Mouse (Mus musculus): Measurements from ENCODE around the gene Camta1.

Gene Camta1

GRCm38 (mm10) chr4:150963711-150964110 is 898.0 kb downstream of the Camta1 start:
- DNase-seq, result no peak

- DNase-seq, result no peak
Observed at GRCm38 (mm10) chr4:150962231-150962630, 899.4 kb downstream of the Camta1 start.

GRCm38 (mm10) chr4:150958536-150958935 is 903.1 kb downstream of the Camta1 start:
- no peak for DNase-seq

- no peak for DNase-seq
Observed at GRCm38 (mm10) chr4:150957106-150957458, 904.6 kb downstream of the Camta1 start.

DNA sequence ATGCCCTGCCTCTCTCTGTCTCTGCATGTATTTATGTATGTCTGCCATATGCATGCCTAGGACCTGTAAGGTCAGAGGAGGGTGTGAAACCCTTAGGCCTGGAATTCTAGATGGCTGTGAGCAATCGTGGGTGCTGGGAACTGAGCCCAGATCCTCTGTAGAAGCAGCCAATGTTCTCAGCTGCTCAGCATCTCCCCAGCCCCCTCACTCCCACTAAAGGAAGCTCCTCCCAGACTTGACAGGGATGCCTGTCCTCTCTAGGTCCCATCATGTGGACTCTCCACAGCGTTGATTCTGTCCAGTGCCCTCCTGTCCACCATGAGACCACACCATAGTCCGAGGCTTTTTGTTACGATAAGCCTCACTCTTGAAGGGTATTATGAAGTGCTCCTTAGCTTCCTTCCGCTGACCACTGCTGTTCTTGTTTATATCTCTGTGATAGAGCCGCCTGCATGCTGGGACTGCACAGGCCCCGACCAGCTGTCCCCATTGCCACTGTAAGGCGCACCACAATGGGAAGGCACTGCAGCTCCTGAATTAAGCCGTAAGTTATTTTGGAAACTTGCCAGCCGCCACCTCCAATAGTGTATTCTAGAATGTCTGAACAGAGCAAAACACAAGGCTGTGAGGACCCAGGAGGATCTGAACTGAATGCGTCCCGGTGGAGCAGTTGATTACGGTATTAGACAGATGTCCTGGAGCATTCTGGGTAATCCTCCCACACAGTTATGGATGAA is 905.1 kb downstream of the Camta1 start:
- no peak for DNase-seq

DNA sequence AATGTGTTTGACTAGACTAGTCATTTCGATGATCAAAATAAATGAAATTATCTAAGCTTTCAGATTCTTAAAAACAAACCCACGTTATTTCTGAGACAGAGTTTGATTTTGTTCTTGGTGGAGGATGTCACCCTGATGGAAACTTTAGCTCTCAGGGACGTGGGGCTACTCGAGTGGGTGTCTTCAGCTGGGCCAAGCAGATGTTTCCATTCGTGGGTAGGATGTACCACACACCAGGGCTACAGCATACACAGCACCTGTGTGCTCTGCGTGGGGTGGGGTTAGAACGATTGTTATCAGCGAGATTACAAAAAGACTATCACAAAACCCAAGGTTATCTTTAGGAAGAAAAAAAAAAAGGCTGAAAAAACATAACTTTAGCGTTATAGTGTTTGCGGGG is 910.7 kb downstream of the Camta1 start:
- no peak for DNase-seq

GRCm38 (mm10) chr4:150944707-150945106 is 917.0 kb downstream of the Camta1 start:
- DNase-seq, result no peak

DNA sequence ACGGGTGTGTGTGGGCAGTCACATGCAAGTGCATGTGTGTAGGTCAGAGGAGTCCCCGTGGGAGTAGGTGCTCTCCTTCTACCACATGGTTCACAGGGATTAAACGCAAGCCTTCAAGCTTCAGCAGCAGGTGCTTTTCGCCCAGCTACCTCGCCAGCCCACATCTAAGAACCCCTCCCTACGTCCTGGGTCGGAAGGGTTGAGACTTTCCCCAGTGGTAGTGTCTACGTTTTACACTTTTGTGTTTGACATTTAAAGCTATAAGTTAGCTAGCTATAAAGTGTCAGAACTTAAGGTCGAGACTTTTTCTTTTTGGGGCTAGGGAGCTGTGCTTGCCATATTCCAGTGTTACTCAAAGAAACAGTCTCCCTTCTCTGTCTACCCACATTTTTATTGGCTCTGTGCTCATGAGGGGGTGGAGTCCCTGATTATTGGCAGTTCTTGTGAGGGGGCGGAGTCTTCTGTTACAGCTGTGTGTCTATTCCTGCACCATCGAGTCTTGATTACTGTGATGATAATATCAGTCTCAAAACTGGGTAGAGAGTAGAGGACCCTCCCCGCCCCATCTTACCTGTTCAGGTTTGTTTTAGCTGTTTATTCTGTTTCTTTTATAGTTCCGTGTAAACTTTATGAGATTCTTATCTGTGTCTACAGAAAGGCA is 921.6 kb downstream of the Camta1 start:
- DNase-seq, result peak; percentile 36 to 59

DNA sequence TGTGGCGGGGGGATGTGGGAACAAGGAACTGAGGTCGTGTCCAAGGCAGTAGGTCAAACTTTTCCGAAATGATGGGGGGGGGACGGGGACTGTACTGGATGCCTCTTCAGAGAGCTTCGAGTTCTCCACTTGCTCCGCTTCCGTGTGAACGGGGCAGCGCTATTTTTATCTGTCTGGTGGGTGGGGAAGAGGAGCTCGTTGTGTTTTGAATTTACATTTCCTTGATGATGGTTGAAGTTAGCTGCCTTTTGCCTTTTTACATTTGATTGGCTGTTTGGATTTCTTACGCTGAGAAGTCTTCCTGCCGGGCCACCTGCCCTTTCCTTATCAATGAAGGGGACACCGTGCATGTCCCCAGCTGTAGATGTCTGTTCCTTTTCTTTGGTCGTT is 923.6 kb downstream of the Camta1 start:
- DNase-seq, result peak in 1 of 2 experiments; percentile 50

- DNase-seq, result peak; percentile 27 to 61
Observed at GRCm38 (mm10) chr4:150937293-150938062, 924.2 kb downstream of the Camta1 start.

DNA sequence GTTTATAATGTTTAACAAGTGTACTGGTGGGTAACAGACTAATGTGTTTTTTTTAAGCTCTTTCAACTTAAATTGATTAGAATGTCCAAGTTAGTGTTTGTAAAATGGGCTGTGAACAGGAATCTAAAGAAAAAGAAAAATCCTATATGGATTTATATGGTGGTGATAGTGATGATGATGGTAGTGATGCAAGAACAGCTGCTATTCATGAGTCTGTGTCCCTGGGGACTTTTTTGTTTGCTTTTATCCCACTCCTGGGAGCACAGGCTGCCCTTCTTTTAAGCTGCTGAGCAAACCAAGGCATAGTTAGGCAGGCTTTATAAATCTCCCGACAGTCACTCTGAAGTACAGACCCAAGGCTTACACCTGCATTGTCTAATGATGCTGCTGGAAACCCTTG is 928.2 kb downstream of the Camta1 start:
- no peak for DNase-seq

- no peak for DNase-seq
Observed at GRCm38 (mm10) chr4:150927789-150928188, 933.9 kb downstream of the Camta1 start.

DNA sequence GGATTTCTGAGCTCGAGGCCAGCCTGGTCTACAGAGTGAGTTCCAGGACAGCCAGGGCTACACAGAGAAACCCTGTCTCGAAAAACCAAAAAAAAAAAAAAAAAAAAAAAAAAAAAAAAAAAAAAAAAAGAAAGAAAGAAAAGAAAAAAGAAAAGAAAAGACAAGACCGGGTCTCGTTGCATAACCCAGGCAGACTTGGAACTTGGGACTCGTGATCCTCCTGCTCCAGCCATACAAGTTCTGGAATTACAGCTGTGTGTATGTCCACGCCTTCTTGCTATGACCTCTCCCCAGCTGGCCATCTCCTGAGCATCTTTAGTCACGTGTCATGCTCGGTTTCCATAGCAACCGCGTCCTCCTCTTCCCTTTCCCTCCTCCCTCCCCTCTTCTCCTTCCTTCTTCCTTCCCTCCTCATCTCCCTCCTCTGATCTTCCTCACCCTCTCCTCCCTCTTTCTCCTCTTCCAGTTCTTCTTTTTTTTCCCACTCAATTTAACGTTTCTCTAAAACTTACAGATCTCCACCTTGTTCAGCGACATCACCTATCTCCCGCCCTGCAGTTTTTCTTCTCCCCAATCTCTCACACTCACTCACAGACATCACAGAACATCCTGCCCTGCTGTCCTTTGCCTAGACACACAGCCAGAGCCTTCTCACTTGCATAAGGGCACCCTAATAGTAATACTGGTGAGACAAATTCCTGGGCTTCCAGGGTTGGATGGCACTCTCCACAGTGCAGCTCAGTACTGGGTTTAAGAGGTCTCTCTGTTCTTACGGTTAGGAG is 934.6 kb downstream of the Camta1 start:
- DNase-seq, result no peak

- DNase-seq, result no peak
Observed at GRCm38 (mm10) chr4:150925923-150926322, 935.8 kb downstream of the Camta1 start.

DNA sequence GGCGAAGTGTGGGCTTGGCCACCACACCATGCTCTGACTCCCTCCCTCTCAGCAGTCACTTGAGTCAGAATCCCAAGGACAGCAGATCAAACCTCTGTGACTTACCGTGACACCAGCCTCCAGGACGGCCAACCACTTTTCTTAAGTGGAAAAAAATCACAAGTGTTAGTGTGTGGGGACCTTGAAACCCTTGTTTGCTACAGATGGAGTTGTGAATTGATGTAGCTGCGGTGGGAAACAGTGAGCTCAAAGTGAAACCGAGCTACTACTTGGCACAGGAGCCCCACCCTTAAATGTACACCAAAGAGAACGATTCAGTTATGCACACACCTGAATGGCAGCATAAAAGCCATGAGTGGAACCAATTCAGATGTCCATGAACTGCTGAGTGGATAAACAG is 936.7 kb downstream of the Camta1 start:
- no peak for DNase-seq

DNA sequence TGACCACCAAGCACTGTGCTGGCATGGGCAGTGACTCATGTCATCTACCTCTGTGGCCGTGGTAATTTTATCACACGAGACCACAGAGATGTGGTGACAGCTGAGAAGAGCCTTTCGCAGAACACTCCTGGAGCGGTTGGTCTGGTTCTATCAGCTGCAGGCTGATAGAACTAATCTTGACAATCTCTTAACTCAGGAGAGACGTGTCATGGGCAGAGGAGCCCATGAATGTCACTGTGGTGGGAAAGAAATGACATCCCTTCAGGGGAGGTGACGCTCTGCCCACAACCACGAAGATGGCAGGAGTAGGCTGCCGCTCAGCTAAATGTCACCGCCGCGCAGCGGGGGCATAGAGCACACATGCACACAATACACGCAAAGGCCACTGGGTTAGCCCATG is 937.4 kb downstream of the Camta1 start:
- no peak for DNase-seq

- peak in 1 of 2 experiments; percentile 52 for DNase-seq
Observed at GRCm38 (mm10) chr4:150921206-150921605, 940.5 kb downstream of the Camta1 start.

DNA sequence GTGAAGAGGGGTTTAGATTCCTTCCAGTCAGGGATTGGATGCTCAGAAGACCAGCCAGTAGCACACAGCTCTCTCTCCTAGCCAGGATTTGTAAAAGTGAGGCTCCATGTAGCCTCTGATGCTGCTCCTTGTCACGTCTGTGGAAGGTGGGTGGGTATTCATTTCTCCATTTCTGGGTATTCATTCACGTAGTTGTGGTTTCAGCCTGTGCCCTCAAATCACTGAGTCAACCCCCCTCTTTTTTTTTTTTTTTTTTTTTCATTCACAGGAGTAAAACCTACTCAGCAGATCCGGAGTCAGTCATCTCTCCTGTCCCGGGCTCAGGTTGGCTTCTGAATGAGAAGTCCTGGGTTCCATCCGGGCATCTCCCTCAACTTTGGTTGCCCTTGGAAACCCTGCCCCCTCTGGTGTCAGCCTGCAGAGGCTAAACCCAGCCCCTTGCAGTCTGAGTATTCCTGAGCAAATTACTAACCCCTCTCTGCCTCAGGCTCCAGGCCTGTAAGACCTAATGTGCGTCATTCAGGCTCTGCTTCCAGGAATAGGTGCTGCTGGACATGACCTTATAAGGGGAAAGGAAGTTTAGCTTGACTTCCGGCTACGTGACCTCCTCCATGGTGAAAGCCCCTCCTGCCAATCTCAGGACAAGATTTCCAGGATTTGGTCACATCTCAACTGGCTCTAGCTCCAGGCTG is 944.2 kb downstream of the Camta1 start:
- no peak for DNase-seq

GRCm38 (mm10) chr4:150915181-150915906 is 946.3 kb downstream of the Camta1 start:
- DNase-seq, result no peak

DNA sequence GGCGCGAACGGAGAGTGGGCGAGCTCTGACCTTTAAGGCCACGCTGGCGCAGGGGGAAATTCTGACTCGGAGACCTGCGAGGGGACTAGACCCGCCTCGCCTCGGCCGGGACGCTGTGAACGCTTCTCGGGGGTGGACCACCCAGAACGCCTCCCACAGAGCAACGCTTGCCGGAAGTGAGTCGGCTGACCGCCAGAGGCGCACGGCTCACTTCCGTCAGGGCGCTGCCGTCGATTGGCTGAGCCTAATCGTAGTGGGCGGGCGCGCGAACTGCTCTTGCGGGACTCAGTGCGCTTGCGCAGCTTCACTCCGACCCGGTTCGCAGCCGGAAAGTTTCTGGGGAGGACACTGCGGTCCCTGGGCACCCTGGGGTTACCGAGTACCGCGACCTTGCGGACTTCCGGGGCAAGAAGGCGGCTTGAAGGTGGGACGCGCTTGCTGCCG is 947.4 kb downstream of the Camta1 start, which contains the start of the genes Park7 and Tnfrsf9:
Gene Park7 (minus strand): TSS at position 148 of the 444 bp plus-strand sequence.
Gene Tnfrsf9 (plus strand): TSS at position 273 of the 444 bp plus-strand sequence.
- DNase-seq, result peak; percentile 93 to 95

- DNase-seq, result no peak
Observed at GRCm38 (mm10) chr4:150913743-150914142, 947.9 kb downstream of the Camta1 start.

Measured in thymus, adult 18-20 months (tissue).